ENCODE assay signal across 17 mouse cellular contexts in the genomic region with DNA sequence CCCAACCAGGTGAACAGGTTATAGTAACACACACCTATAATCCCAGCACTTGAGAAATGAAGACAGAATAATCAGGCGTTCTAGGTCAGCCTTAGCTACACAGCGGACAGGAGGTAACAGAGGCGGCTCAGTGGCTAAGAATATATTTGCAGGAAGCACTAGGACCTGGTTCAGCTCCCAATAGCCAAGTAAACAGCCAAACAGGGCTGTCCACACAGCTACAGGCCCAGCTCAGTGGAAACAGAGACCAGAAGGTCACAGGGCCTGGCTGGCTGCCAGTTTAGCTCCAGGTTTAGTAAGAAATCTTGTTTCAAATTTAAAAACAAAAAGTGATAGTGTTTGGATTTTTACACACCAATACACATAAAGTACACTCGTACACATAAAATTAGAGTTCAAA. TPM values are rescaled to one million over a fixed set of nuclear protein-coding genes. Genes with fewer than 3 reads are reported as not detected.
A peak's percentile ranks its signal among the peaks of the same experiment; 100 is the strongest.
DNase-seq lines count a peak whose midpoint lies in the region; ATAC-seq and TF ChIP-seq lines count a peak whose summit lies in the region.
"Had no signal": no experiment of that assay in that cellular context is flagged by ENCODE, and none has a peak within 500 bp of the region (broad histone marks: within the 10 kb centered on the region; RNA-seq: fewer than 3 reads in every experiment).

No protein-coding gene starts in this region.

- H3K27me3 ChIP-seq in heart, embryonic 11.5 days (ENCODE audit: control insufficient read depth, insufficient read depth, low read length): peaks cover 27% of the 10 kb centered on the region
- H3K27me3 ChIP-seq in midbrain, embryonic 11.5 days (ENCODE audit: control insufficient read depth, insufficient read depth, low read length): peaks cover 22% of the 10 kb centered on the region
- peaks cover 39% of the 10 kb centered on the region for H3K27me3 ChIP-seq in midbrain, embryonic 15.5 days (replicated peaks)
- no peaks in the 10 kb centered on the region for H3K27me3 ChIP-seq in cerebellum, adult 2 months (ENCODE audit: control insufficient read depth, insufficient read depth, low read length)

- H3K27ac ChIP-seq in heart, embryonic 11.5 days (ENCODE audit: low read depth, low read length): no peak overlapping the region
- H3K27ac ChIP-seq in midbrain, embryonic 11.5 days (ENCODE audit: low read depth, low read length): no peak overlapping the region
- H3K27ac ChIP-seq in midbrain, embryonic 15.5 days: no peak overlapping the region
- H3K27ac ChIP-seq in cerebellum, adult 2 months (ENCODE audit: insufficient read depth, low read length): no peak overlapping the region
- H3K27ac ChIP-seq: forebrain, embryonic 15.5 days; left cerebral cortex, adult 2 months; liver, embryonic 14.5 days; midbrain, embryonic 13.5 days had no signal

- H3K4me1 ChIP-seq in heart, embryonic 11.5 days (ENCODE audit: control insufficient read depth, insufficient read depth, low read length): no peaks in the 10 kb centered on the region
- peaks cover 4% of the 10 kb centered on the region; the same call in 1 of the 2 replicates for H3K4me1 ChIP-seq in midbrain, embryonic 11.5 days (ENCODE audit: control insufficient read depth, insufficient read depth, low read length)
- peaks cover 3% of the 10 kb centered on the region; the same call in 1 of the 2 replicates for H3K4me1 ChIP-seq in midbrain, embryonic 15.5 days
- no peaks in the 10 kb centered on the region for H3K4me1 ChIP-seq in cerebellum, adult 2 months (ENCODE audit: control insufficient read depth, insufficient read depth, low read length)
- H3K4me1 ChIP-seq: forebrain, embryonic 15.5 days had no signal

- no peak overlapping the region for H3K4me2 ChIP-seq in heart, embryonic 11.5 days
- no peak overlapping the region for H3K4me2 ChIP-seq in midbrain, embryonic 11.5 days
- no peak overlapping the region for H3K4me2 ChIP-seq in midbrain, embryonic 15.5 days
- H3K4me2 ChIP-seq: forebrain, embryonic 15.5 days; midbrain, embryonic 13.5 days had no signal

- ATAC-seq in heart, embryonic 11.5 days (replicated peaks; ENCODE audit: insufficient number of reproducible peaks, low FRiP score, low TSS enrichment): no peak
- no peak for ATAC-seq in midbrain, embryonic 11.5 days (ENCODE audit: low FRiP score)
- ATAC-seq in midbrain, embryonic 15.5 days (replicated peaks): no peak
- ATAC-seq in megakaryocyte-erythroid progenitor cell, adult 5-6 weeks (replicated peaks; ENCODE audit: low FRiP score, low TSS enrichment, poor library complexity, severe bottlenecking): no peak
- ATAC-seq: forebrain, embryonic 15.5 days; intestine, postnatal 0 days; midbrain, embryonic 13.5 days had no signal

- WGBS in heart, embryonic 11.5 days (ENCODE audit: insufficient replicate concordance): 79% methylated on average over 4 of the region's 4 CpGs
- 88% methylated on average over 4 of the region's 4 CpGs for WGBS in midbrain, embryonic 11.5 days
- WGBS in midbrain, embryonic 15.5 days: 87% methylated on average over 4 of the region's 4 CpGs
- WGBS in cerebellum, adult 2 months: 83% methylated on average over 4 of the region's 4 CpGs

- intact Hi-C loops in heart, postnatal 14 days (cut with DNase I): no loop called here

- no peak overlapping the region for H3K4me3 ChIP-seq in heart, embryonic 11.5 days (ENCODE audit: low read depth, low read length)
- no peak overlapping the region for H3K4me3 ChIP-seq in midbrain, embryonic 11.5 days (ENCODE audit: low read depth, low read length)
- H3K4me3 ChIP-seq in midbrain, embryonic 15.5 days: no peak overlapping the region
- no peak overlapping the region for H3K4me3 ChIP-seq in cerebellum, adult 2 months (replicated peaks; ENCODE audit: insufficient read depth, low read depth, low read length)
- H3K4me3 ChIP-seq: forebrain, embryonic 15.5 days; left cerebral cortex, adult 2 months; midbrain, embryonic 13.5 days had no signal

- no peak overlapping the region for H3K9ac ChIP-seq in heart, embryonic 11.5 days (ENCODE audit: low read depth, low read length)
- no peak overlapping the region for H3K9ac ChIP-seq in midbrain, embryonic 11.5 days (ENCODE audit: low read length)
- no peak overlapping the region for H3K9ac ChIP-seq in midbrain, embryonic 15.5 days
- H3K9ac ChIP-seq: forebrain, embryonic 15.5 days; liver, embryonic 14.5 days; midbrain, embryonic 13.5 days had no signal

- H3K9me3 ChIP-seq in heart, embryonic 11.5 days (replicated peaks; ENCODE audit: control insufficient read depth, low read length): no peaks in the 10 kb centered on the region
- H3K9me3 ChIP-seq in midbrain, embryonic 11.5 days (ENCODE audit: control insufficient read depth, low read length): no peaks in the 10 kb centered on the region
- H3K9me3 ChIP-seq in midbrain, embryonic 15.5 days: no peaks in the 10 kb centered on the region
- H3K9me3 ChIP-seq: forebrain, embryonic 15.5 days; midbrain, embryonic 13.5 days had no signal

- peak; percentile 23 to 36 for DNase-seq in heart, postnatal 14 days
- peak; percentile 57 for DNase-seq in midbrain, embryonic 11.5 days (ENCODE audit: low spot score, missing footprints)
- DNase-seq in adrenal gland, postnatal 25 days: peak; percentile 67
- peak; percentile 72 to 78 for DNase-seq in kidney, postnatal 4 days
- no peak for DNase-seq in cerebellum, adult 2 months
- DNase-seq: cerebellum, adult 11 months; spleen, adult 18-20 months had no signal

- H3K36me3 ChIP-seq in heart, embryonic 11.5 days (ENCODE audit: control insufficient read depth, insufficient read depth, low read length): 0 out of 2 replicates have a peak, but pooled peaks cover 3% of the 10 kb centered on the region
- no peaks in the 10 kb centered on the region for H3K36me3 ChIP-seq in midbrain, embryonic 11.5 days (ENCODE audit: control insufficient read depth, insufficient read depth, low read length)
- no peaks in the 10 kb centered on the region for H3K36me3 ChIP-seq in midbrain, embryonic 15.5 days (replicated peaks)
- H3K36me3 ChIP-seq: forebrain, embryonic 15.5 days; midbrain, embryonic 13.5 days had no signal

- no peak for TF ChIP-seq POLR2A in cerebellum, adult 2 months (IDR thresholded peaks at IDR 0.05; ENCODE audit: borderline replicate concordance, insufficient read depth, low read length)

- no peak for TF ChIP-seq CTCF in cerebellum, adult 2 months (IDR thresholded peaks at IDR 0.05; ENCODE audit: borderline replicate concordance, insufficient read depth, low read depth, low read length)

RNA-seq across cellular contexts. Expression of a gene that starts 13.7 kb away (rescaled TPM):
- total RNA-seq in heart, postnatal 14 days (2021): 10 to 100 TPM; 11.9 to 12.3 TPM
- polyA plus RNA-seq in heart, embryonic 11.5 days (2014; fragmentation: Nextera tagmentation; extraction: Ambion mirVana): 10.9 and 13.1 TPM in 2 replicates
- polyA plus RNA-seq in midbrain, embryonic 11.5 days (2014; fragmentation: Nextera tagmentation; extraction: Ambion mirVana): 5.6 and 6.8 TPM in 2 replicates
- 18.9 and 20.9 TPM in 2 replicates for polyA plus RNA-seq in midbrain, embryonic 15.5 days (2015; fragmentation: Nextera tagmentation; extraction: Ambion mirVana)
- 2.6 and 3.1 TPM in 2 replicates for total RNA-seq in adrenal gland, postnatal 25 days (2021)
- 3.7 and 4.9 TPM in 2 replicates for polyA plus RNA-seq in cerebellum, adult 2 months (2012; rRNA removed)
- not detected in 2 replicates for total RNA-seq in megakaryocyte-erythroid progenitor cell, adult 5-6 weeks (2014; fragmentation: Nextera tagmentation)
- not detected in 2 replicates for total RNA-seq in megakaryocyte-erythroid progenitor cell, adult 5-6 weeks (2017)

RNA-seq across cellular contexts. Expression of a gene that starts 22.9 kb away (rescaled TPM):
- not detected for total RNA-seq in heart, postnatal 14 days (2021)
- not detected in 2 replicates for polyA plus RNA-seq in heart, embryonic 11.5 days (2014; fragmentation: Nextera tagmentation; extraction: Ambion mirVana)
- 0.20 and 0.25 TPM in 2 replicates for polyA plus RNA-seq in midbrain, embryonic 11.5 days (2014; fragmentation: Nextera tagmentation; extraction: Ambion mirVana)
- 0.27 and 1.0 TPM in 2 replicates for polyA plus RNA-seq in midbrain, embryonic 15.5 days (2015; fragmentation: Nextera tagmentation; extraction: Ambion mirVana)
- not detected in 2 replicates for total RNA-seq in adrenal gland, postnatal 25 days (2021)
- 0.17 and 0.23 TPM in 2 replicates for polyA plus RNA-seq in cerebellum, adult 2 months (2012; rRNA removed)
- not detected in 2 replicates for total RNA-seq in megakaryocyte-erythroid progenitor cell, adult 5-6 weeks (2014; fragmentation: Nextera tagmentation)
- total RNA-seq in megakaryocyte-erythroid progenitor cell, adult 5-6 weeks (2017): not detected in 2 replicates
- polyA plus RNA-seq: cortical plate, adult 2 months; forebrain, embryonic 15.5 days; hindbrain, embryonic 11.5 days; intestine, postnatal 0 days; liver, embryonic 14.5 days had no signal

RNA-seq across cellular contexts. Expression of a gene that starts 26.6 kb away (rescaled TPM):
- 100 to 1,000 TPM; 108 to 110 TPM for total RNA-seq in heart, postnatal 14 days (2021)
- polyA plus RNA-seq in heart, embryonic 11.5 days (2014; fragmentation: Nextera tagmentation; extraction: Ambion mirVana): 200 and 209 TPM in 2 replicates
- 178 and 199 TPM in 2 replicates for polyA plus RNA-seq in midbrain, embryonic 11.5 days (2014; fragmentation: Nextera tagmentation; extraction: Ambion mirVana)
- 342 and 365 TPM in 2 replicates for polyA plus RNA-seq in midbrain, embryonic 15.5 days (2015; fragmentation: Nextera tagmentation; extraction: Ambion mirVana)
- 195 TPM in 2 replicates for total RNA-seq in adrenal gland, postnatal 25 days (2021)
- 424 and 433 TPM in 2 replicates for polyA plus RNA-seq in cerebellum, adult 2 months (2012; rRNA removed)
- total RNA-seq in megakaryocyte-erythroid progenitor cell, adult 5-6 weeks (2014; fragmentation: Nextera tagmentation): 168 and 176 TPM in 2 replicates
- total RNA-seq in megakaryocyte-erythroid progenitor cell, adult 5-6 weeks (2017): 167 and 198 TPM in 2 replicates

RNA-seq across cellular contexts. Expression of a gene that starts 32.3 kb away (rescaled TPM):
- 1 to 10 TPM; 3.0 to 3.2 TPM for total RNA-seq in heart, postnatal 14 days (2021)
- 11.6 and 14.8 TPM in 2 replicates for polyA plus RNA-seq in heart, embryonic 11.5 days (2014; fragmentation: Nextera tagmentation; extraction: Ambion mirVana)
- 1.2 and 1.6 TPM in 2 replicates for polyA plus RNA-seq in midbrain, embryonic 11.5 days (2014; fragmentation: Nextera tagmentation; extraction: Ambion mirVana)
- polyA plus RNA-seq in midbrain, embryonic 15.5 days (2015; fragmentation: Nextera tagmentation; extraction: Ambion mirVana): 2.0 and 2.1 TPM in 2 replicates
- total RNA-seq in adrenal gland, postnatal 25 days (2021): 2.6 and 4.6 TPM in 2 replicates
- 2.0 TPM in 2 replicates for polyA plus RNA-seq in cerebellum, adult 2 months (2012; rRNA removed)
- total RNA-seq in megakaryocyte-erythroid progenitor cell, adult 5-6 weeks (2014; fragmentation: Nextera tagmentation): 0.59 and 1.1 TPM in 2 replicates
- total RNA-seq in megakaryocyte-erythroid progenitor cell, adult 5-6 weeks (2017): 0.99 and 5.9 TPM in 2 replicates

Comparison
In these comparisons a context has a peak if more than half of its experiments do, and no peak if none do; other contexts are left out.
1. DNase-seq: peak in heart, postnatal 14 days (2 of 2), midbrain, embryonic 11.5 days (single experiment), adrenal gland, postnatal 25 days (single experiment) and kidney, postnatal 4 days (2 of 2); none in cerebellum, adult 2 months (0 of 2).